Mouse (Mus musculus): ENCODE results near the gene Tgfbr2.
"Not testable (repeated sequence)": the region's sequence is repeated elsewhere in the genome, so short reads cannot be mapped to it uniquely, and the experiment has no call there.

The Tgfbr2 gene

DNA sequence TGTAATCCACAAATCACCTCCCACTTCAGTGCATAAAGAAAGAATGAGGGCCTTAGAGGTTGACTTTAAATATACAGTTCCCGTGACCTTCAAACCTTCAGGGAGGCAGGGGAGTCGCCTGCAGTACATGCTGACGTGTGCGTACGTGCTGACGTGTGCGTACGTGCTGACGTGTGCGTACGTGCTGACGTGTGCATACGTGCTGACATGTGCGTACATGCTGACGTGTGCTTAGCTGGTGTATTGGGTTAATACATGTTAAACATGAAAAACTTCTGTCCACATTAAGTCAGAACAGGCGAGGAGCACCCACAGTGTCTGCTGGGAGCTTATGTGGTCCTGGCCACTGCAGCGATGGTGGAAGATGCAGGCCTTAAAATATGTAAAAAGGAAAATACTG, 110.4 kb downstream of the Tgfbr2 start:
- DNase-seq, result no peak

DNA sequence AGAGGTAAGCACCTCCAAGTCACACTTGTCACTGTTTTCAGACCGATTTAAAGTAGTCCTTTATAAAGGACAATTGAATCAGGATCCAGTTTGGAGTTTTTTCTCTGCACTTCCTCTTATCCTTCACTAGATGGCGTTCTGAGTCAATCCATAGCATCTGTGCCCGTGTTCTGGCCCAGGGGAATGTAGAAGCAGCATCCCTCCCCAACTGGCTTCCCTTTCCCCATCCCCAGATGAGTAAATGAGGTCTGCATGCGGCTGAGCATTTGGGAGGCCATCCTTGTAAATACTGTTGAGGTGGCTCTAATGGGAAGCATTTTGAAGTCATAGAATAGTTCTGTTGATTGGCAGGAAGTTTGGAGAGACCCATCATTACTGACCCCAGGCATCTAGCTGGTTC, 114.5 kb downstream of the Tgfbr2 start:
- no peak for DNase-seq

DNA sequence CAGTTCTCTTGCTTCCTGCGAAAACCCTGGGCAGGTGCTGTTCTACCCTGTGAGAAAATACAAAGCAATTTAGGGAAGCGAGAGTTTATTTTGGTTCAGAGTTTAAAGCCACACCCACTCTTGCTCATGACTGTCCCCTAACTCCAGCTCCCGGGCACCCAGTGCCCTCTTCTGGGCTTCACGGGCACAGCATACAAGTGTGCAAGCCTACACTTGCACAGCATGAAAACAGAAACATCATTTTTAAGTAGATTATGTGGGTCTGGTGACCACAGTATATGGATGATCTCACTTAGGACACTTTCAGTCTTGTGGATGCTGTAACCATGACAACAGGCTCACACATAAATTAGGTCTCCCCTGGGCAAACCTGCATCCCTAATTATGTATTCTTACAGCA, 116.0 kb downstream of the Tgfbr2 start:
- DNase-seq, result peak; percentile 46

DNA sequence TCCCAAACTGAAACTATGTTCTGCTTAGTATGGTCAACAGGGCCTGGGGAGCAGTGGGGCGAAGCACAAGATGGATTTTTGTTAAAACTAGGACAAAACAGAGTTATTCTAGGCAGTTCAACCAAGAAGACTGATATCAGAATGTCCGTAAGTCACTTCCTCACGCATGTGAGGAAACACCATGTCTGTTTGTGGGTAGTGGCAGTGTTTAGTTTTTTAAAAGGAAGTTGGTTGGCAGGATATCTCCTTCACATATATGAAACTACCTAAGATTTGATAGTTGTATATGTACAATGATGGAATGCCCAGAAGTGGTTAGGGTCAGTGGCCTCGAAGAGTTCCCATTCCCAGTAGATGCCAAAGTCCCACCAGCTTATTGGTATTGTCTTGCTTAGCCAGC, 116.7 kb downstream of the Tgfbr2 start:
- no peak for DNase-seq

DNA sequence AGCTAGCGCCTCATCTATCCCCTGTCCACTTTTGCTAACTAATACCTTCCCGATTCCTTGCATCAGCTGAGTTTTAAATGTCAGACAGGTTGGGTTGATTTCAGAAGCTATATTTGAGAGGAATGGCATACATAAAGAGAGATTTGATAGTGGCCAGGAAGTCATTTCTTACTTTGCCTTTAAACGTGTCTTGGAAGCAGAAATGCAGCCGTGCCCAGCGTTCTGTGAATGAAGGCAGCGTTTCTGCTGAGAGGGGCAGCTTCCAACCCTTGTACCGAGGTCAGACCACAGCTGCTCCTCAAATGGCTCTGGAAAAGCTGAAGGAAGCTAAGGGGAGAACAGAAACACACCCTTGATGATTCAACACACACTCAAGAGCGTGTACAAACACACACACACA, 121.2 kb downstream of the Tgfbr2 start:
- DNase-seq, result no peak

DNA sequence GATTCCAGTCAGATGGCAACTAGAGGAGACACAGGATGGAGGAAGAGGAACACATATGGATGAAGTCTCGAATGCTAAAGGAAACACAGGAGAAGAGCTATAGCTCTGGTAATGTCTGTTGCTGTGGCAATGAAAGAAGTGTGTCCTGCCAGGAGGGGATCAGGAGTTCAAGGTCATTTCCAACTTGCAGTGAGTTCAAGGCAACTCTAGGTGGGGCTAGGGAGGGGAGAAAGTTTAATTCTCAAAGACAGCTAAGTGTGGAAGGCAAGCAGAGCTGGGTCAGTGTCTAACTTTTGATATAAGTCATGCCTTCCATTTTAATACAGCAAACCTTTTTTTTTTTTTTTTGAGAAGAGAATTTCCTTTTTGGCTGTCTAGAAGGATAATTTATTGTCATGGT, 125.2 kb downstream of the Tgfbr2 start:
- no peak for DNase-seq

DNA sequence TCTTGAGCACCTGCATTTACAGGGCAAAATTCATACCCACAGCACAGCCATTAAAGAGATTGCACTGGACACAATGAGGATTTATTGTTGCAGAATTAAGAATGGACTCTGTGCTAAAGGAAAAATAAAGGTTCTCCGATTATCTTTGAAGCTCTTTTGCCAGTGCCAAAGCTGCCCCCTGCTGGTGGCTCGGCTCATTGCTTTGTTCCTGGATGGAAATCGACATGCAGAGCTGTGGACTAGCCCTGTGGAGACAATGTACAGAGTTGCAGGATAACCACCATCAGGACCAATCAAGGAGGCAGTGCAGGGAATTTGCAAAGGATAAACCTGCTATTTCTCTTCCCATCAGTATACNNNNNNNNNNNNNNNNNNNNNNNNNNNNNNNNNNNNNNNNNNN, 133.4 kb downstream of the Tgfbr2 start:
- DNase-seq, result peak; percentile 80

DNA sequence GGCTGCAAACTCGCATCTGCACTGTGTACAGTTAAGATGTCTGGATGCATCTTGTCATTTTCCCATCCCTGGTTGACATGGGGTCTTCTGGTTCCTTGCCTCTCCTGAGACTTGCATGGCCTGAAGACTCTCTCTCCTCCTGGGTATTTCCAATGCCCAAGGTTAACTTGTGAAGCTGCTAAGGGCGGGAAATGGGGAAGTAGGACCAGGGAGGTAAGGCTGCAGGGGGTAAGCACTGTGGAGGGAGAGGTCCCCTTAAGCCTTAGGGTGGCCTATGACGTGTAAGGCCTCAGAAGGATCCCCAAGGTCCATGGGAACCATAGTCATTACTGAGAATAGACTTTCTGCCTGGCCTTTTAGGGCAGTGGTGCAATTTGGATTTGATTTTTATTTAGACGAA, 133.8 kb downstream of the Tgfbr2 start:
- no peak for DNase-seq

DNA sequence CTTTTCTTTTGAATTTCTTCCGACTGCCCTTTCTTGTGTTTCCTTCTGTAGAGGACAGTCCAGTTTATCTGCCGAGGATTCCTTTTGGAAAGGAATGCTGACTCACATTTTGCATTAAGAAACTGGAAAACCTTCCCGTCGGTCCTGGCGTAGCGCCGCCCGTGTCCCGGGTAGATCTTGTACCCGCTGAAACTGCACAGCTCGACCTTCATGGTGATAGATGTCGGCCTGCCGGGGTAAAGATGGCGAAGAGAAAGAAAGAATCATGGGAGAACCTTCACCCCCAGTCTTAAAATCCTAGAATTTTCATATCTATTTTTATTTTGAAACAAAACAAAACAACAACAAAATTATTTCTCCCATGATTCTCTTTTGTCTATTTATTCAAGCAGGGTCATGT, 134.3 kb downstream of the Tgfbr2 start:
- DNase-seq, result not testable (repeated sequence)

DNA sequence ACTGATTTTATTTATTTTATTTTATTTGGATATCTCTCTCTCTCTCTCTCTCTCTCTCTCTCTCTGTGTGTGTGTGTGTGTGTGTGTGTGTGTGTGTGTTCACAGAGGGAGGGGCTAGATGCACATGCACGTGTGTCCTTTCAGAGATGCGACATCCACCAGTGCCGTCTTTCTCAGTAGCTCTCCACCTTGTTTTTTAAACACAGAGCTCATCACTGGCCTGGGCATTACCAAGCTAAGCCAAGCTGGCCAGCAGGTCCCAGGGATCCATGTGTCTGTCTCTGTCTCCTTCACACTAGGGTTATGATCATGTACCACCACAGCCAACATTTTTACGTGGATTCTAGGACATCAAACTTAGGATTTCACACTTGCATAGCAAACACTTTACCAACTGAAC, 135.2 kb downstream of the Tgfbr2 start:
- DNase-seq, result no peak

DNA sequence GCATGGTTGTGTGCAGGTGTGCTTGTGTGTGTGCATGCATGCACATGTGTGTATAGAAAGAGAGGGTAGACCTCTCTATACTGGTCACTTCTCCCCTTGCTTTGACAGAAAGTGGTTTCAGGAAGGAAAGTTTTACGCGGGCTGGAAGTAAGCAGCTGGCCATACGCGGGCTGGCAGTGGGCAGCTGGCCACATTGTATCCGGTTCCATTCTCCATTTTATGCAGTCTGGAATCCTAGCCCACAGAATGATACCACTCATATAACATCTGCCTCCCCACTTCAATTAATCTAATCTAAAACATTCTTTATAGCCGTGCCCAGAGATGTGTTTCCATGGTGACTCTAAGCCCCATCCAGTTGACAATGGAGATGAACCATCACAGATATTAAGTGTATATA, 136.9 kb downstream of the Tgfbr2 start:
- no peak for DNase-seq
